9 mouse cellular contexts compared by ENCODE assay signal in the genomic region with DNA sequence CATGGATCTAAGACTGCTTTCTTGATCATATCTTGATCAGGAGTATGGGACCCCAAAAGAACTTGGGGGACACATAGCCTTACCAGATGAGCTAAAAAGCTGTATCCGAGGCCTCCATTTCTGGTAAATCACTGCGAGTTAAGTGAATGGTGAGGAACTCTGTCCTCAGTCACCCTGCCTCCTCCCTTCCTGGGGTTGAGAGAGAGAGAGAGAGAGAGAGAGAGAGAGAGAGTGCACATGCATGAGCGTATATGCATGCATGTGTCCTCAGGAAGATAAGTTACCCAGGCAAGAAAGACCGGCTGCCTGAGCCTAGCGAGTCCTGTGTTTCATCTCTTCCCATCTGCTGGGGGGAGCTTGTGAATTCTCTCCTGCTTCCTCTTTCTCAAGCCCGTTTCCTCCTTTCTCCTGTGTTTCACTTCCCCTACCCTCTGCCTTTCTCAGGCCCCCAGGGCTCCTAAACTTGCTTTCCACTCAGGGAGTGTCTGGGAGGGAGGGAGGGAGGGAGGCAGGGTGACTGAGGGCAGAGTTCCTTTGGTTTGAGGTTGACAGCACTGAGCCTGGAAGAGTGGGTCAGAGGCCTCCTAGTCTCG. TPM values are rescaled to one million over a fixed set of nuclear protein-coding genes. Genes with fewer than 3 reads are reported as not detected.
DNase-seq lines count a peak whose midpoint lies in the region; ATAC-seq and TF ChIP-seq lines count a peak whose summit lies in the region.
"Had no signal": no experiment of that assay in that cellular context is flagged by ENCODE, and none has a peak within 500 bp of the region (broad histone marks: within the 10 kb centered on the region; RNA-seq: fewer than 3 reads in every experiment).

No protein-coding gene starts in this region.

- peaks cover 40% of the 10 kb centered on the region for H3K4me1 ChIP-seq in kidney, embryonic 16.5 days (ENCODE audit: insufficient read depth, low read length)
- peaks cover 19% of the 10 kb centered on the region for H3K4me1 ChIP-seq in bone marrow, adult 2 months (ENCODE audit: control insufficient read depth, insufficient read depth, low read length)
- peaks cover 45 to 56% of the 10 kb centered on the region in 2 experiments for H3K4me1 ChIP-seq in heart, embryonic 14.5 days (ENCODE audit: control insufficient read depth in 2 of 2, insufficient read depth in 2 of 2, low read length in 2 of 2)

- 0 out of 2 replicates have a peak overlapping the region, but pooled peaks have one; percentile 6 for H3K9ac ChIP-seq in kidney, embryonic 16.5 days (replicated peaks; ENCODE audit: low read length)
- no peak overlapping the region for H3K9ac ChIP-seq in heart, embryonic 14.5 days (ENCODE audit: low read length)
- H3K9ac ChIP-seq: limb, embryonic 15.5 days had no signal

- peaks cover 9% of the 10 kb centered on the region for H3K27me3 ChIP-seq in kidney, embryonic 16.5 days (ENCODE audit: insufficient read depth, low read length)
- no peaks in the 10 kb centered on the region for H3K27me3 ChIP-seq in heart, embryonic 14.5 days (ENCODE audit: control insufficient read depth, insufficient read depth, low read length)

- no peak for ATAC-seq in kidney, embryonic 16.5 days (ENCODE audit: low FRiP score, low TSS enrichment)
- no peak for ATAC-seq in heart, embryonic 14.5 days (ENCODE audit: insufficient number of reproducible peaks, insufficient read depth, low FRiP score, low read depth)
- peak; percentile 69 for ATAC-seq in megakaryocyte, adult 5-6 weeks (ENCODE audit: poor library complexity, severe bottlenecking)

- TF ChIP-seq POLR2A in bone marrow, adult 2 months (IDR thresholded peaks at IDR 0.05; ENCODE audit: borderline replicate concordance, control insufficient read depth, low read depth, low read length), result no peak

- H3K4me2 ChIP-seq in kidney, embryonic 16.5 days (replicated peaks; ENCODE audit: low read depth, low read length), result no peak overlapping the region
- no peak overlapping the region for H3K4me2 ChIP-seq in heart, embryonic 14.5 days (ENCODE audit: low read length)
- H3K4me2 ChIP-seq: limb, embryonic 15.5 days had no signal

- TF ChIP-seq CTCF in bone marrow, adult 2 months (IDR thresholded peaks at IDR 0.05; ENCODE audit: control insufficient read depth, insufficient read depth, low read length), result no peak

- peaks cover 5% of the 10 kb centered on the region; the same call in 1 of the 2 replicates for H3K9me3 ChIP-seq in kidney, embryonic 16.5 days (ENCODE audit: low read length)
- peaks cover 6% of the 10 kb centered on the region for H3K9me3 ChIP-seq in heart, embryonic 14.5 days (ENCODE audit: control insufficient read depth, low read length)
- H3K9me3 ChIP-seq: limb, embryonic 15.5 days had no signal

- H3K27ac ChIP-seq in kidney, embryonic 16.5 days (ENCODE audit: low read length), result peak overlapping the region; percentile 76
- peak overlapping the region; percentile 71 for H3K27ac ChIP-seq in bone marrow, adult 2 months (ENCODE audit: control insufficient read depth, insufficient read depth, low read depth, low read length, poor library complexity)
- H3K27ac ChIP-seq in heart, embryonic 14.5 days (replicated peaks in 1 of 2; ENCODE audit: control insufficient read depth in 1 of 2, insufficient read depth in 1 of 2, low read depth in 2 of 2, low read length in 2 of 2), result peak overlapping the region; percentile 45 to 81

- DNase-seq in kidney, postnatal 10 days, result no peak
- DNase-seq in urinary bladder, adult 2 months (ENCODE audit: low spot score), result no peak
- no peak for DNase-seq in embryo, embryonic 10 days (ENCODE audit: low spot score)
- DNase-seq in retina, embryonic 14.5 days (ENCODE audit: low spot score), result no peak

- WGBS in kidney, embryonic 16.5 days, result 39% methylated on average over 7 of the region's 7 CpGs
- 22% methylated on average over 7 of the region's 7 CpGs for WGBS in bone marrow, adult 2 months
- 38% methylated on average over 7 of the region's 7 CpGs for WGBS in heart, embryonic 14.5 days

- H3K36me3 ChIP-seq in kidney, embryonic 16.5 days (ENCODE audit: insufficient read depth, low read length), result peaks cover 11% of the 10 kb centered on the region
- peaks cover 8% of the 10 kb centered on the region; the same call in 1 of the 2 replicates for H3K36me3 ChIP-seq in heart, embryonic 14.5 days (ENCODE audit: control insufficient read depth, insufficient read depth, low read length)

- H3K4me3 ChIP-seq in kidney, embryonic 16.5 days (ENCODE audit: low read length), result no peak overlapping the region
- no peak overlapping the region for H3K4me3 ChIP-seq in bone marrow, adult 2 months (replicated peaks; ENCODE audit: control insufficient read depth, low read depth, low read length)
- no peak overlapping the region for H3K4me3 ChIP-seq in heart, embryonic 14.5 days (ENCODE audit: control insufficient read depth in 1 of 2, insufficient read depth in 1 of 2, low read depth in 1 of 2, low read length in 2 of 2)
- H3K4me3 ChIP-seq: limb, embryonic 15.5 days had no signal

RNA-seq across cellular contexts. Expression of gene Ccdc97, which starts 12.2 kb away (rescaled TPM):
- polyA plus RNA-seq in kidney, embryonic 16.5 days (2015; fragmentation: Nextera tagmentation; extraction: Ambion mirVana), result 25.6 and 32.8 TPM in 2 replicates
- polyA plus RNA-seq in bone marrow, adult 2 months (2011; ENCODE audit: insufficient read depth, insufficient read length, low replicate concordance, missing spikeins), result 33.4 and 65.4 TPM in 2 replicates
- 23.4 and 24.5 TPM in 2 replicates for polyA plus RNA-seq in heart, embryonic 14.5 days (2014; fragmentation: Nextera tagmentation; extraction: Ambion mirVana)
- 30.5 and 30.9 TPM in 2 replicates for total RNA-seq in megakaryocyte, adult 5-6 weeks (2015)
- 18.3 and 22.9 TPM in 2 replicates for total RNA-seq in megakaryocyte, adult 5-6 weeks (2017)
- 42.4 and 49.7 TPM in 2 replicates for polyA plus RNA-seq in urinary bladder, adult 2 months (2012; rRNA removed)

RNA-seq across cellular contexts. Expression of gene Tgfb1, which starts 19.9 kb away (rescaled TPM):
- 2.9 and 3.7 TPM in 2 replicates for polyA plus RNA-seq in kidney, embryonic 16.5 days (2015; fragmentation: Nextera tagmentation; extraction: Ambion mirVana)
- polyA plus RNA-seq in bone marrow, adult 2 months (2011; ENCODE audit: insufficient read depth, insufficient read length, low replicate concordance, missing spikeins), result 53.9 and 75.5 TPM in 2 replicates
- polyA plus RNA-seq in heart, embryonic 14.5 days (2014; fragmentation: Nextera tagmentation; extraction: Ambion mirVana), result 3.5 and 4.5 TPM in 2 replicates
- total RNA-seq in megakaryocyte, adult 5-6 weeks (2015), result 281 and 286 TPM in 2 replicates
- 42.2 and 47.4 TPM in 2 replicates for total RNA-seq in megakaryocyte, adult 5-6 weeks (2017)
- polyA plus RNA-seq in urinary bladder, adult 2 months (2012; rRNA removed), result 16.2 and 27.6 TPM in 2 replicates

RNA-seq across cellular contexts. Expression of gene B9d2, which starts 26.1 kb away (rescaled TPM):
- 35.0 and 35.8 TPM in 2 replicates for polyA plus RNA-seq in kidney, embryonic 16.5 days (2015; fragmentation: Nextera tagmentation; extraction: Ambion mirVana)
- polyA plus RNA-seq in bone marrow, adult 2 months (2011; ENCODE audit: insufficient read depth, insufficient read length, low replicate concordance, missing spikeins), result 19.1 and 40.8 TPM in 2 replicates
- 29.4 and 30.5 TPM in 2 replicates for polyA plus RNA-seq in heart, embryonic 14.5 days (2014; fragmentation: Nextera tagmentation; extraction: Ambion mirVana)
- 24.8 and 32.0 TPM in 2 replicates for total RNA-seq in megakaryocyte, adult 5-6 weeks (2015)
- total RNA-seq in megakaryocyte, adult 5-6 weeks (2017), result 26.7 and 44.6 TPM in 2 replicates
- polyA plus RNA-seq in urinary bladder, adult 2 months (2012; rRNA removed), result 25.6 TPM in 2 replicates

RNA-seq across cellular contexts. Expression of gene Tmem91, which starts 31.7 kb away (rescaled TPM):
- 2.3 and 3.7 TPM in 2 replicates for polyA plus RNA-seq in kidney, embryonic 16.5 days (2015; fragmentation: Nextera tagmentation; extraction: Ambion mirVana)
- polyA plus RNA-seq in bone marrow, adult 2 months (2011; ENCODE audit: insufficient read depth, insufficient read length, low replicate concordance, missing spikeins), result 2.9 TPM in 1 of 2 replicates, not detected in the other
- polyA plus RNA-seq in heart, embryonic 14.5 days (2014; fragmentation: Nextera tagmentation; extraction: Ambion mirVana), result 1.6 and 2.2 TPM in 2 replicates
- 0.68 and 0.91 TPM in 2 replicates for total RNA-seq in megakaryocyte, adult 5-6 weeks (2015)
- not detected in 2 replicates for total RNA-seq in megakaryocyte, adult 5-6 weeks (2017)
- 1.1 and 1.3 TPM in 2 replicates for polyA plus RNA-seq in urinary bladder, adult 2 months (2012; rRNA removed)

RNA-seq across cellular contexts. Expression of gene Exosc5, which starts 47.7 kb away (rescaled TPM):
- polyA plus RNA-seq in kidney, embryonic 16.5 days (2015; fragmentation: Nextera tagmentation; extraction: Ambion mirVana), result 90.0 and 92.6 TPM in 2 replicates
- polyA plus RNA-seq in bone marrow, adult 2 months (2011; ENCODE audit: insufficient read depth, insufficient read length, low replicate concordance, missing spikeins), result 21.7 and 39.8 TPM in 2 replicates
- polyA plus RNA-seq in heart, embryonic 14.5 days (2014; fragmentation: Nextera tagmentation; extraction: Ambion mirVana), result 33.9 and 35.8 TPM in 2 replicates
- 31.5 and 33.7 TPM in 2 replicates for total RNA-seq in megakaryocyte, adult 5-6 weeks (2015)
- 19.4 and 20.9 TPM in 2 replicates for total RNA-seq in megakaryocyte, adult 5-6 weeks (2017)
- polyA plus RNA-seq in urinary bladder, adult 2 months (2012; rRNA removed), result 50.4 and 64.6 TPM in 2 replicates
